Mouse (Mus musculus): ENCODE measurements at regions not wholly inside any gene's neighbourhood (a gene's known extent, or its start where the extent isn't known, plus 50 kb on each side); places are given as distances from the start of the nearest gene placed in this dataset.

GRCm38 (mm10) chr12:49737100-49737499 is 352.1 kb downstream of the Gm43517 start:
- no peak for TF ChIP-seq POLR2A (IDR thresholded peaks at IDR 0.05; ENCODE audit: borderline replicate concordance, extremely low read depth, insufficient read depth, insufficient read length, poor library complexity, severe bottlenecking)
- no peak for TF ChIP-seq CTCF (IDR thresholded peaks at IDR 0.05; ENCODE audit: borderline replicate concordance, extremely low read depth, insufficient read depth, insufficient read length)

All from brain, embryonic 14.5 days (tissue).